ENCODE assay signal across 8 mouse cellular contexts in the genomic region with DNA sequence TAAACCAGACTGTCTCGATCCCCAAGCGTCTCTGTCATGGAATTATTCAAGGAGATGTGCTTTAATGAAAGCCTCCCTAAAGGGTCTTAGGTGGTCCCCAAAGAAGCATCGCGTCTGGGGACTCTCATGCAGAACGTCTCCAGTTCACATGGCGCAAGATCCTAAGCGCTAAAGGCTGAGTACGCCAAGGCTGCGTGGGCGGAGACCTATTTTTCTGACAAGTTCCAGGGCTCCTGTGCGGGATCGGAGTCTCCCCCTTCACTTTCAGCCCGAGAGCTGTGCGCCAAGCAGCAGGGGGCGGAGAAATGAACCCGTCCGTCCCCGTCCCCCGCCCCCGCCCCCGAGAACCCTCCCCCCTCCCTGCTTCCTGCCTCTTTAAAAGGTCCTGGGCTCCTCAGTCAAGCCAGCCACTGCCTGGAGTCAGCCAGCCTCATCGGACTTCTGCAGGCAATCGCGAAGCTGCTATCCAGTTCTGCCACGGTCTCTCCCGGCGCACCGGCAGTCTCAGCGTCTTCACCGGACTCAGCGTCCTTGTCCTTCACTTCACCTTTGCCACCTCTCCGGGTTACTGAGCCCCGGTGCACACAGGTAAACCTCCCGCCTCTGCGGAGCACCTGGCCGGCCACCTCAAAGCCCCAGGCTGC. TPM values are rescaled to one million over a fixed set of nuclear protein-coding genes. Genes with fewer than 3 reads are reported as not detected.
A peak's percentile ranks its signal among the peaks of the same experiment; 100 is the strongest.
DNase-seq lines count a peak whose midpoint lies in the region; ATAC-seq and TF ChIP-seq lines count a peak whose summit lies in the region.

Gene Thbs1, plus strand, starts transcription at position 389 of the 644 bp plus-strand sequence.

- peak; percentile 97 for DNase-seq in NIH3T3 (ENCODE audit: low read depth)
- DNase-seq in cerebellum, adult 8-10 months = peak; percentile 10
- peak; percentile 33 to 58 for DNase-seq in frontal cortex, postnatal 10 days (ENCODE audit: low spot score in 2 of 2)
- DNase-seq in hindbrain, embryonic 11.5 days (ENCODE audit: low spot score) = peak; percentile 74
- peak; percentile 16 to 41 for DNase-seq in layer of hippocampus, postnatal 14 days (ENCODE audit: low spot score in 2 of 2)
- peak; percentile 97 for DNase-seq in lung, postnatal 0 days (ENCODE audit: low spot score)
- DNase-seq in ovary, postnatal 10 days (ENCODE audit: low spot score) = peak; percentile 72
- peak; percentile 59 for DNase-seq in thymus, postnatal 4 days

- H3K36me3 ChIP-seq in hindbrain, embryonic 11.5 days (ENCODE audit: control insufficient read depth, insufficient read depth, low read length) = no peaks in the 10 kb centered on the region
- peaks cover 15% of the 10 kb centered on the region for H3K36me3 ChIP-seq in lung, postnatal 0 days (ENCODE audit: insufficient read depth, low read length)

- TF ChIP-seq CTCF in lung, postnatal 0 days (IDR thresholded peaks at IDR 0.05) = peak; percentile 14; the same call in 1 of the 2 replicates

- H3K4me1 ChIP-seq in hindbrain, embryonic 11.5 days (replicated peaks; ENCODE audit: control insufficient read depth, insufficient read depth, low read length) = peaks cover 2% of the 10 kb centered on the region; the same call in 1 of the 2 replicates
- peaks cover 7% of the 10 kb centered on the region for H3K4me1 ChIP-seq in lung, postnatal 0 days (ENCODE audit: insufficient read depth, low read depth, low read length)

- under 1% methylated on average over 36 of the region's 36 CpGs for WGBS in hindbrain, embryonic 11.5 days
- WGBS in lung, postnatal 0 days = under 1% methylated on average over 34 of the region's 36 CpGs

- no peak within 1 kb of the TSS for H3K27ac ChIP-seq in hindbrain, embryonic 11.5 days (ENCODE audit: low read depth, low read length)
- H3K27ac ChIP-seq in lung, postnatal 0 days (ENCODE audit: low read length) = peak within 1 kb of the TSS; percentile 87

- peak within 1 kb of the TSS; percentile 86 for H3K4me2 ChIP-seq in hindbrain, embryonic 11.5 days (replicated peaks; ENCODE audit: low read depth, low read length)
- H3K4me2 ChIP-seq in lung, postnatal 0 days (replicated peaks; ENCODE audit: low read depth, low read length) = peak within 1 kb of the TSS; percentile 81

- H3K4me3 ChIP-seq in hindbrain, embryonic 11.5 days (ENCODE audit: low read depth, low read length) = peak within 1 kb of the TSS; percentile 47
- peak within 1 kb of the TSS; percentile 68 for H3K4me3 ChIP-seq in lung, postnatal 0 days (ENCODE audit: low read depth, low read length)

- no peaks in the 10 kb centered on the region for H3K9me3 ChIP-seq in hindbrain, embryonic 11.5 days (ENCODE audit: control insufficient read depth, low read length)
- H3K9me3 ChIP-seq in lung, postnatal 0 days (ENCODE audit: low read length) = no peaks in the 10 kb centered on the region

- TF ChIP-seq EP300 in lung, postnatal 0 days (IDR thresholded peaks at IDR 0.05) = no peak

- peaks cover 5% of the 10 kb centered on the region; the same call in 1 of the 2 replicates for H3K27me3 ChIP-seq in hindbrain, embryonic 11.5 days (ENCODE audit: control insufficient read depth, insufficient read depth, low read length)
- H3K27me3 ChIP-seq in lung, postnatal 0 days (replicated peaks; ENCODE audit: insufficient read depth, low read length) = no peaks in the 10 kb centered on the region

- peak; percentile 82 for ATAC-seq in hindbrain, embryonic 11.5 days (ENCODE audit: low FRiP score)
- peak; percentile 78 for ATAC-seq in lung, postnatal 0 days

- peak within 1 kb of the TSS; percentile 62 for H3K9ac ChIP-seq in hindbrain, embryonic 11.5 days (ENCODE audit: low read depth, low read length)
- H3K9ac ChIP-seq in lung, postnatal 0 days (replicated peaks; ENCODE audit: low read depth) = peak within 1 kb of the TSS; percentile 73

RNA-seq across cellular contexts. Expression of gene Thbs1, which starts in this region (rescaled TPM):
- polyA plus RNA-seq in hindbrain, embryonic 11.5 days (2014; fragmentation: Nextera tagmentation; extraction: Ambion mirVana) = 39.9 and 46.1 TPM in 2 replicates
- total RNA-seq in layer of hippocampus, postnatal 14 days (2021) = 1 to 10 TPM; 3.3 to 4.2 TPM
- polyA plus RNA-seq in lung, postnatal 0 days (2015; fragmentation: Nextera tagmentation; extraction: Ambion mirVana) = 50.8 and 57.5 TPM in 2 replicates

Comparison
In these comparisons a context has a peak if more than half of its experiments do, and no peak if none do; other contexts are left out.
1. DNase-seq: peak in every context shown above with its lines; median percentile 97 in NIH3T3; 97 in lung, postnatal 0 days; 74 in hindbrain, embryonic 11.5 days; 72 in ovary, postnatal 10 days; 59 in thymus, postnatal 4 days; 46 in frontal cortex, postnatal 10 days; 28 in layer of hippocampus, postnatal 14 days; 10 in cerebellum, adult 8-10 months.